Mouse (Mus musculus) c-Kit-negative CD71-positive TER-119-positive erythroid progenitor cells, embryonic 14.5 days (primary cell): ENCODE results near the gene Zmynd15.

Source experiments
- DNase-seq: peaks from one replicate; pipeline ENCODE4 v3.0.0-alpha.2; 2013; ENCODE audit warnings: low read depth, low spot score

Gene Zmynd15

DNA sequence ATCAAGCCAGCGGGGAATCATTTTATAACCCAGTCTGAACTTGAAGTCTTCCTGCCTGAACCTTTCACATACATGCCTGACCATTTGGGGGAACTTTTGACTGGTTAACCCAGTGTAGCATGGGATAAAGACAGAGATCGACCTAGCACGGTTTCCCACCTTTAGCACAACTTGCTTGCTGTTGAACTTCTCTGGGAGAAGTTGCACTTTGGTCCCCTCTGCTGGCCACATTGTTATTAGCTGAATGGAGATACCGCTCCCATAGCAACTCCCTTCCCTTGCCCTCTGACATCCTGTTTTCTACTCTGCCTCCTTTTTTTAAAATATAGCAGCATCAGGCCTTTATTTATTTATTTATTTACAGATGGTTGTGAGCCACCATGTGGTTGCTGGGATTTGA, 47.2 kb downstream of the Zmynd15 start:
- DNase-seq: no peak

- no peak for DNase-seq
These were observed 47.8 kb downstream of the Zmynd15 start for GRCm38 (mm10) chr11:70506962-70507515.

GRCm38 (mm10) chr11:70509753-70510564, 50.7 kb downstream of the Zmynd15 start:
- DNase-seq: no peak

DNA sequence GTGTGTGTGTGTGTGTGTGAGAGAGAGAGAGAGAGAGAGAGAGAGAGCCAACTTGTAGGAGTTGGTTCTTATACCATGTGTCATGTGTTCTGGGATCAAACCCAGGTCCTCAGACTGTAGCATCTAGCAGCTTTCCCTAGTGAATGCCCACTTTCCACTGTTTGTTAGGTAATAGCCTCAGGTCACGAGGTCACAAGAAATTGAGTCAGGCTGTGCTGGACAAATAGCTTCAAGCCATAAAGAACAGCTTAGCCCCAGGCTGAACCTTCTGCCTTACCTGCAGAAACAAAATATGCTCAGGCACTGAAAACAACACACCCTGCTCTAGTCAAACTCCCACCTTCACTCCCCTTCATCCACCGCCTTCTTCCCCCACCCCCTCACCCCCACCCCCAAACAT, 52.0 kb downstream of the Zmynd15 start:
- DNase-seq: no peak

GRCm38 (mm10) chr11:70511825-70512224, 52.6 kb downstream of the Zmynd15 start:
- no peak for DNase-seq

DNA sequence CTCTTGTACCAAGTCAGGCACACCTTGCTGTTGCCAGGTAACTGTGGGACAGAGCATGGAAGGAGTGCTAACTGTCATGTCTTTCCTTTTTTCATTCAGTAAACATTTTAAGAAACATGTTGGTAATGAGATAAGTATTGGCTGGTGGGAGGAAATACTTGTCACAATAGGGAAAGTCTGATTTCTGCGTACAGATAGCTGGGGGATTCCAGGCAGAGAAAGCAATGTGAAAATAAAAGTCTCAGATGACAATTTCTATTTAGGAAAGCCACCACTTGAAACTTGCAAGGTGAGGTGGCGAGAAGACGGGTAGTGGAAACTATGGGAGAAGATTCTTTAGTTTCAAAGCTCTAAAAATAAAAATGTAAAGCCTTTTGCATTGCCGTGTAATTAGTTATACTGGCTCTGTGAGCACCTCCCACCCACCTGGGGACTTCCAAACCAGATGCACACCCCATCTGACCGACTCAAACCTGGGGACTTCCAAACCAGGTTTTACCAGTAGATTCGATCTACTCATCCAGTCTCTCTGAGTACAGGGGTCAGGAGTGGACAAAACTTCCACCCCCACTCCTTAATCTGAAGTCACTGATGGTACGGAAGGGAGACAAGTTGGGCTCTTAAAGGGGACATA, 53.6 kb downstream of the Zmynd15 start:
- no peak for DNase-seq

DNA sequence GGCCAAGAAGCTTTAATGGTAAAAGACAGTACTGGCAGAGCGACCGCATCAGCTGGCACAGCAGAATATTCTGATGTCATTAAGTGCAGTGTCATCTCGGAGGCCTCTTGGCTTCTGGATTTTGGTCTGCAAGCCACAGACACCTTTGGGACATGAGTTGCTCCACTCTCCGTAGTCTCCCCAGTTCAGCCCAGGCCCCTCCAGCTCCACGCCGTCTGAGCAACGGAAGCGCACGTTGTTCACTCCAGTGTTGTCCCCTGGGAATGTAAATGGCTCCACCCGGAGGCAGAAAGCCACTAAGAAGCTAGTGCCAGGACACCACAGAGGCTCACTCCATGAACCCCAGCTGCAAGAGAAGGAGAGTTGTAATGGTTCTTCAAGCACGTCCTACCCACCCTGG, 54.3 kb downstream of the Zmynd15 start:
- no peak for DNase-seq

GRCm38 (mm10) chr11:70514288-70514687, 55.1 kb downstream of the Zmynd15 start, which contains the start of gene Vmo1:
Vmo1 (minus strand) TSS chr11:70514616.
- no peak for DNase-seq
